Mouse (Mus musculus) natural killer cell, adult 2 months (primary cell): ENCODE data around the gene Abhd17c.
"Not testable (repeated sequence)": the region's sequence is repeated elsewhere in the genome, so short reads cannot be mapped to it uniquely, and the experiment has no call there.

ENCODE experiments used
- DNase-seq, 2 experiments: peaks; one replicate each; pipeline ENCODE4 v3.0.0; 2022; ENCODE audit warnings: low spot score in 2 of 2

Gene Abhd17c

GRCm38 (mm10) chr7:84151001-84151959 lies at the start of gene Abhd17c:
TSS of gene Abhd17c (minus strand) at chr7:84151893.
- peak; percentile 7 to 13 for DNase-seq

GRCm38 (mm10) chr7:84197208-84197860 lies 45.6 kb upstream of the Abhd17c start:
- DNase-seq: no peak

- DNase-seq: no peak
Observed at GRCm38 (mm10) chr7:84196221-84196620, 44.5 kb upstream of the Abhd17c start.

- no peak for DNase-seq
Observed at GRCm38 (mm10) chr7:84192256-84192655, 40.6 kb upstream of the Abhd17c start.

GRCm38 (mm10) chr7:84191476-84191875 lies 39.8 kb upstream of the Abhd17c start:
- DNase-seq: no peak

GRCm38 (mm10) chr7:84188196-84188595 lies 36.5 kb upstream of the Abhd17c start:
- DNase-seq: no peak

- no peak for DNase-seq
Observed at GRCm38 (mm10) chr7:84185196-84185595, 33.5 kb upstream of the Abhd17c start.

GRCm38 (mm10) chr7:84184703-84185102 lies 33.0 kb upstream of the Abhd17c start:
- DNase-seq: no peak

- not testable (repeated sequence) for DNase-seq
Observed at GRCm38 (mm10) chr7:84178809-84179208, 27.1 kb upstream of the Abhd17c start.

GRCm38 (mm10) chr7:84174655-84175448 lies 23.2 kb upstream of the Abhd17c start:
- DNase-seq: no peak

- DNase-seq: no peak
Observed at GRCm38 (mm10) chr7:84173394-84173793, 21.7 kb upstream of the Abhd17c start.

- no peak for DNase-seq
Observed at GRCm38 (mm10) chr7:84171177-84171787, 19.6 kb upstream of the Abhd17c start.

- no peak for DNase-seq
Observed at GRCm38 (mm10) chr7:84168355-84168754, 16.7 kb upstream of the Abhd17c start.

GRCm38 (mm10) chr7:84166721-84167419 lies 15.2 kb upstream of the Abhd17c start:
- no peak for DNase-seq

- DNase-seq: no peak
Observed at GRCm38 (mm10) chr7:84166007-84166406, 14.3 kb upstream of the Abhd17c start.

- no peak for DNase-seq
Observed at GRCm38 (mm10) chr7:84165288-84165687, 13.6 kb upstream of the Abhd17c start.

GRCm38 (mm10) chr7:84164880-84165279 lies 13.2 kb upstream of the Abhd17c start:
- peak in 1 of 2 experiments; percentile 20 for DNase-seq

GRCm38 (mm10) chr7:84164419-84164818 lies 12.7 kb upstream of the Abhd17c start:
- no peak for DNase-seq

GRCm38 (mm10) chr7:84163585-84163984 lies 11.9 kb upstream of the Abhd17c start:
- DNase-seq: no peak

- DNase-seq: no peak
Observed at GRCm38 (mm10) chr7:84159414-84159813, 7.7 kb upstream of the Abhd17c start.

- no peak for DNase-seq
Observed at GRCm38 (mm10) chr7:84153821-84154220, 2.1 kb upstream of the Abhd17c start.
